Mouse (Mus musculus): ENCODE measurements at regions not wholly inside any gene's neighbourhood (a gene's known extent, or its start where the extent isn't known, plus 50 kb on each side); places are given as distances from the start of the nearest gene placed in this dataset.

GRCm38 (mm10) chr11:20459140-20459539 lies 83.9 kb upstream of the Sertad2 start:
- in situ Hi-C loops (cut with MboI; ENCODE audit: unreplicated experiment in 2 of 2) = loop anchor here (10.0 to 25.0 kb wide), 4 partner anchors 236 to 728 kb away; no protein-coding TSS in a partner anchor

GRCm38 (mm10) chr11:20460501-20460921 lies 82.5 kb upstream of the Sertad2 start:
- in situ Hi-C loops (cut with MboI; ENCODE audit: unreplicated experiment in 2 of 2) = loop anchor here (5.0 to 25.0 kb wide), 7 partner anchors 82 to 727 kb away; partner anchors contain the start of genes Aftph (in 2 of the 2) and Sertad2 (in 1 of the 2)

- in situ Hi-C loops (cut with MboI; ENCODE audit: unreplicated experiment in 2 of 2) = loop anchor here (5.0 to 25.0 kb wide), 7 partner anchors 80 to 725 kb away; partner anchors contain the start of genes Aftph (in 2 of the 2) and Sertad2 (in 1 of the 2)
Observed at GRCm38 (mm10) chr11:20462076-20462475, 81.0 kb upstream of the Sertad2 start.

- in situ Hi-C loops (cut with MboI; ENCODE audit: unreplicated experiment in 2 of 2) = loop anchor here (5.0 to 25.0 kb wide), 7 partner anchors 79 to 724 kb away; partner anchors contain the start of genes Aftph (in 2 of the 2) and Sertad2 (in 1 of the 2)
Observed at GRCm38 (mm10) chr11:20463173-20463681, 79.8 kb upstream of the Sertad2 start.

- in situ Hi-C loops (cut with MboI; ENCODE audit: unreplicated experiment in 2 of 2) = loop anchor here (5.0 to 25.0 kb wide), 7 partner anchors 78 to 723 kb away; partner anchors contain the start of genes Aftph (in 2 of the 2) and Sertad2 (in 1 of the 2)
Observed at GRCm38 (mm10) chr11:20464564-20464963, 78.5 kb upstream of the Sertad2 start.

- in situ Hi-C loops (cut with MboI; ENCODE audit: unreplicated experiment in 2 of 2) = loop anchor here (5.0 to 25.0 kb wide), 3 partner anchors 76 to 721 kb away; partner anchors contain the start of gene Sertad2 (in 1 of the 2)
Observed at GRCm38 (mm10) chr11:20466591-20466990, 76.5 kb upstream of the Sertad2 start.

GRCm38 (mm10) chr11:20468319-20469018 lies 74.6 kb upstream of the Sertad2 start:
- in situ Hi-C loops (cut with MboI; ENCODE audit: unreplicated experiment in 2 of 2) = loop anchor here (5.0 to 25.0 kb wide), 3 partner anchors 74 to 719 kb away; partner anchors contain the start of gene Sertad2 (in 1 of the 2)

- in situ Hi-C loops (cut with MboI; ENCODE audit: unreplicated experiment in 2 of 2) = loop anchor here (5.0 to 25.0 kb wide), 3 partner anchors 73 to 718 kb away; partner anchors contain the start of gene Sertad2 (in 1 of the 2)
Observed at GRCm38 (mm10) chr11:20469368-20469767, 73.7 kb upstream of the Sertad2 start.

- in situ Hi-C loops (cut with MboI; ENCODE audit: unreplicated experiment in 2 of 2) = loop anchor here (10.0 to 25.0 kb wide), 3 partner anchors 54 to 717 kb away; no protein-coding TSS in a partner anchor
Observed at GRCm38 (mm10) chr11:20470396-20470795, 72.7 kb upstream of the Sertad2 start.

- in situ Hi-C loops (cut with MboI; ENCODE audit: unreplicated experiment in 2 of 2) = loop anchor here (10.0 to 25.0 kb wide), 3 partner anchors 52 to 715 kb away; no protein-coding TSS in a partner anchor
Observed at GRCm38 (mm10) chr11:20472336-20472735, 70.7 kb upstream of the Sertad2 start.

GRCm38 (mm10) chr11:20475629-20476028 lies 67.4 kb upstream of the Sertad2 start:
- in situ Hi-C loops (cut with MboI; ENCODE audit: unreplicated experiment in 2 of 2) = loop anchor here in 1 of 2 experiments (10.0 kb wide), 1 partner anchor 49 kb away; no protein-coding TSS in a partner anchor

GRCm38 (mm10) chr11:20476494-20476893 lies 66.6 kb upstream of the Sertad2 start:
- in situ Hi-C loops (cut with MboI; ENCODE audit: unreplicated experiment in 2 of 2) = loop anchor here in 1 of 2 experiments (10.0 kb wide), 1 partner anchor 48 kb away; no protein-coding TSS in a partner anchor

- in situ Hi-C loops (cut with MboI; ENCODE audit: unreplicated experiment in 2 of 2) = loop anchor here in 1 of 2 experiments (10.0 kb wide), 1 partner anchor 47 kb away; no protein-coding TSS in a partner anchor
Observed at GRCm38 (mm10) chr11:20477183-20478037, 65.6 kb upstream of the Sertad2 start.

- in situ Hi-C loops (cut with MboI; ENCODE audit: unreplicated experiment in 2 of 2) = no loop called here
Observed at GRCm38 (mm10) chr11:20480632-20481031, 62.4 kb upstream of the Sertad2 start.

- in situ Hi-C loops (cut with MboI; ENCODE audit: unreplicated experiment in 2 of 2) = no loop called here
Observed at GRCm38 (mm10) chr11:20485371-20485770, 57.7 kb upstream of the Sertad2 start.

Data from v-Abl transformed pro-B cells (cell line).